Mouse (Mus musculus) embryonic facial prominence, embryonic 15.5 days (tissue): ENCODE results near the gene D730048I06Rik. TPM values are rescaled to one million over a fixed set of nuclear protein-coding genes. Genes with fewer than 3 reads are reported as not detected.
"Not testable (repeated sequence)": the region's sequence is repeated elsewhere in the genome, so short reads cannot be mapped to it uniquely, and the experiment has no call there.

Source experiments
- ATAC-seq: fragments of 200-750 bp; cut with Nextera tagmentation; 2 replicates; pipeline ENCODE4 v1.8.0; 2017; ENCODE audit warnings: low read depth, moderate TSS enrichment; ENCODE audit not compliant: insufficient number of reproducible peaks, low FRiP score, low TSS enrichment
- H3K27ac ChIP-seq: fragments of 300-500 bp; sonication (generic); replicated peaks from 2 replicates; pipeline ENCODE4 v1.5.1; 2015; ENCODE audit warnings: mild to moderate bottlenecking, inconsistent platforms
- H3K27me3 ChIP-seq: fragments of 300-500 bp; sonication (generic); 2 replicates; pipeline ENCODE4 v1.6.1; 2015; ENCODE audit warnings: inconsistent platforms
- H3K36me3 ChIP-seq: fragments of 300-500 bp; sonication (generic); 2 replicates; pipeline ENCODE4 v1.6.1; 2015; ENCODE audit warnings: mild to moderate bottlenecking, inconsistent platforms
- H3K4me1 ChIP-seq: fragments of 300-500 bp; sonication (generic); 2 replicates; pipeline ENCODE4 v1.6.1; 2015; ENCODE audit warnings: inconsistent platforms
- H3K4me2 ChIP-seq: fragments of 300-500 bp; sonication (generic); replicated peaks from 2 replicates; pipeline ENCODE4 v1.6.1; 2015; ENCODE audit warnings: mild to moderate bottlenecking, inconsistent platforms
- H3K4me3 ChIP-seq: fragments of 300-500 bp; sonication (generic); replicated peaks from 2 replicates; pipeline ENCODE4 v1.5.1; 2015; ENCODE audit warnings: mild to moderate bottlenecking, inconsistent platforms
- H3K9ac ChIP-seq: fragments of 300-500 bp; sonication (generic); 2 replicates; pipeline ENCODE4 v1.6.1; 2015; ENCODE audit warnings: inconsistent platforms
- H3K9me3 ChIP-seq: fragments of 300-500 bp; sonication (generic); replicated peaks from 2 replicates; pipeline ENCODE4 v1.6.1; 2016; ENCODE audit warnings: inconsistent platforms
- WGBS: fragments of 180-500 bp; shearing (Covaris S2); methylation state at CpG from one replicate; pipeline ENCODE4 v1.1.7; 2015; 5-methylcytosine and 5-hydroxymethylcytosine counted together
- polyA plus RNA-seq: library from polyadenylated mRNA; unstranded; fragments of >200 nt; fragmentation: Nextera tagmentation; extraction: Ambion mirVana; gene quantifications from 2 replicates; pipeline ENCODE4 v1.2.1, GENCODE M21; 2015

Gene D730048I06Rik
- polyA plus RNA-seq = not detected in 2 replicates

- H3K9me3 ChIP-seq = 0 out of 2 replicates have a peak, but pooled peaks cover 5% of the 10 kb centered on the region
- no peak within 1 kb of the TSS for H3K9ac ChIP-seq
- no peak within 1 kb of the TSS for H3K4me2 ChIP-seq
- ATAC-seq = no peak
- no peaks in the 10 kb centered on the region for H3K4me1 ChIP-seq
- no peaks in the 10 kb centered on the region for H3K27me3 ChIP-seq
- H3K4me3 ChIP-seq = no peak within 1 kb of the TSS
- no peaks in the 10 kb centered on the region for H3K36me3 ChIP-seq
- H3K27ac ChIP-seq = no peak within 1 kb of the TSS
- 91% methylated on average over 3 of the region's 3 CpGs for WGBS
Observed at GRCm38 (mm10) chr9:35790001-35790400, at the start of gene D730048I06Rik, which contains the start of gene Gm27235. D730048I06Rik (minus strand) TSS chr9:35790112. Gm27235 (minus strand) TSS chr9:35790101.

GRCm38 (mm10) chr9:35817881-35818280, 28.0 kb upstream of the D730048I06Rik start:
- not testable (repeated sequence) for H3K9me3 ChIP-seq, H3K27ac ChIP-seq, H3K4me2 ChIP-seq, H3K27me3 ChIP-seq, ATAC-seq, H3K36me3 ChIP-seq, H3K9ac ChIP-seq, H3K4me1 ChIP-seq, H3K4me3 ChIP-seq
- 93% methylated on average over 15 of the region's 15 CpGs for WGBS

- Histone ChIP-seq H3K27ac (no peak overlapping the region), H3K4me2 (no peak overlapping the region), H3K9ac (no peak overlapping the region), H3K36me3 (no peaks in the 10 kb centered on the region), H3K4me1 (no peaks in the 10 kb centered on the region), H3K9me3 (no peaks in the 10 kb centered on the region), H3K27me3 (no peaks in the 10 kb centered on the region), H3K4me3 (no peak overlapping the region)
- no peak for ATAC-seq
Observed at GRCm38 (mm10) chr9:35798146-35798545, 8.2 kb upstream of the D730048I06Rik start.

GRCm38 (mm10) chr9:35778009-35778408, 11.9 kb downstream of the D730048I06Rik start, which contains the start of gene Gm17727:
Gm17727 (minus strand) TSS chr9:35778109.
- no peaks in the 10 kb centered on the region for H3K36me3 ChIP-seq
- H3K4me1 ChIP-seq = no peaks in the 10 kb centered on the region
- H3K4me2 ChIP-seq = no peak within 1 kb of the TSS
- no peaks in the 10 kb centered on the region for H3K27me3 ChIP-seq
- H3K27ac ChIP-seq = no peak within 1 kb of the TSS
- no peak within 1 kb of the TSS for H3K9ac ChIP-seq
- 0 out of 2 replicates have a peak, but pooled peaks cover 5% of the 10 kb centered on the region for H3K9me3 ChIP-seq
- no peak within 1 kb of the TSS for H3K4me3 ChIP-seq
- WGBS = 58% methylated on average over 3 of the region's 3 CpGs
- ATAC-seq = no peak

- Histone ChIP-seq H3K4me3 (no peak overlapping the region), H3K27me3 (no peaks in the 10 kb centered on the region), H3K36me3 (no peaks in the 10 kb centered on the region), H3K4me2 (no peak overlapping the region), H3K27ac (no peak overlapping the region), H3K4me1 (no peaks in the 10 kb centered on the region), H3K9me3 (no peaks in the 10 kb centered on the region), H3K9ac (no peak overlapping the region)
- ATAC-seq = no peak
Observed at GRCm38 (mm10) chr9:35756843-35757242, 33.1 kb downstream of the D730048I06Rik start.

- no peak within 1 kb of the TSS for H3K4me3 ChIP-seq
Observed at GRCm38 (mm10) chr9:35740749-35741148, 49.2 kb downstream of the D730048I06Rik start, which contains the start of gene Gm17677. Gm17677 (plus strand) TSS chr9:35741049.

More at GRCm38 (mm10) chr9:35740749-35741148, 49.2 kb downstream of the D730048I06Rik start, which contains the start of gene Gm17677:
- Histone ChIP-seq H3K36me3 (no peaks in the 10 kb centered on the region), H3K4me2 (no peak within 1 kb of the TSS), H3K4me1 (no peaks in the 10 kb centered on the region), H3K27ac (no peak within 1 kb of the TSS), H3K9me3 (no peaks in the 10 kb centered on the region; the same call in 1 of the 2 replicates), H3K27me3 (no peaks in the 10 kb centered on the region), H3K9ac (no peak within 1 kb of the TSS)
- ATAC-seq = no peak

Other genes starting within 250 kb of the D730048I06Rik start
- gene Ddx25, start 231.6 kb downstream of the D730048I06Rik start, polyA plus RNA-seq = 2.3 and 2.8 TPM in 2 replicates
- 17.6 and 18.9 TPM in 2 replicates for gene Pus3, start 231.5 kb downstream of the D730048I06Rik start, polyA plus RNA-seq
- gene Pate2, start 219.8 kb downstream of the D730048I06Rik start, polyA plus RNA-seq = 0.53 and 1.1 TPM in 2 replicates
- gene Hyls1, start 219.7 kb downstream of the D730048I06Rik start, polyA plus RNA-seq = 19.5 and 23.1 TPM in 2 replicates
- 0.27 TPM in 1 of 2 replicates, not detected in the other for gene Pate4, start 178.2 kb downstream of the D730048I06Rik start, polyA plus RNA-seq
- gene Pate3, start 141.9 kb downstream of the D730048I06Rik start, polyA plus RNA-seq = not detected in 2 replicates
- gene Pate1, start 102.7 kb downstream of the D730048I06Rik start, polyA plus RNA-seq = not detected in 2 replicates
- gene Gm17677, start 49.1 kb downstream of the D730048I06Rik start, polyA plus RNA-seq = not detected in 2 replicates
- gene Gm17727, start 12.0 kb downstream of the D730048I06Rik start, polyA plus RNA-seq = not detected in 2 replicates
- not detected in 2 replicates for gene Gm27235, start within 50 bp of the D730048I06Rik start, polyA plus RNA-seq
- not detected in 2 replicates for gene 9230110F15Rik, start 54.0 kb upstream of the D730048I06Rik start, polyA plus RNA-seq
- not detected in 2 replicates for gene 9230113P08Rik, start 118.3 kb upstream of the D730048I06Rik start, polyA plus RNA-seq